Mouse (Mus musculus): Measurements from ENCODE around the gene Emid1. TPM values are rescaled to one million over a fixed set of nuclear protein-coding genes. Genes with fewer than 3 reads are reported as not detected.
"Not testable (repeated sequence)": the region's sequence is repeated elsewhere in the genome, so short reads cannot be mapped to it uniquely, and the experiment has no call there.

Gene Emid1
- total RNA-seq, 2 experiments from 2014 or later = 38.7 to 43.8 TPM

DNA sequence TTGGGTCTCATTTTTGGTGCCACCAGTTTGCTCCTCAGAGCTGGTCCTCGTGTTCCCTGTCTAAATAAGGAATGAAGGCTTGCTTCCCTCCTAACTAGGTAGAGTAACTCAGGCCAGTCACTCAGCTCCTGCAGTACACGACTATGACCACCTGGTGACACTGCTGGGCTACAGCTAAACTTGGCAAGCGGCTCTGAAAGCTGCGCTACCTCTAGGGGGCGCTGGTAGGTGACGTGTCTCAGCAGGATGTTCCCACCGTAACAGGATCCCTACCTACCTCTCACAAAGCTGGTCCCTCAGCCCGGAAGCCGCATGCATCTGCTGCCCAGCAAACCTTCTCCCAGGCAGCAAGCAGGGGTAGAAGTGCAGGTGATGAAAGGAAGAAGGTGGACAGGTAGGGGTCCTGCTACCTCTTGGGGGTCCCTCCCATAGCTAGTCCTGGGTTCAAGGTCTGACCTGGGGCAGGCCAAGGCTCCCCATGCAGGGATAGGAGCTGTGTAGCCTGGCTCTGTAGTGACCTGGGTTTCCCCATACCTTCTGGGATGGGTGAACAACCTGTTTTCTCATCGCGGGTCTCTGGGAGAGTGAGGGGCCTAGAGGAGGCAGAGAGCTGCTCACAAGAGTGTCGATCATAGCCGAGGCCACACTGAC lies 37.0 kb downstream of the Emid1 start:
- DNase-seq = peak; percentile 81

DNA sequence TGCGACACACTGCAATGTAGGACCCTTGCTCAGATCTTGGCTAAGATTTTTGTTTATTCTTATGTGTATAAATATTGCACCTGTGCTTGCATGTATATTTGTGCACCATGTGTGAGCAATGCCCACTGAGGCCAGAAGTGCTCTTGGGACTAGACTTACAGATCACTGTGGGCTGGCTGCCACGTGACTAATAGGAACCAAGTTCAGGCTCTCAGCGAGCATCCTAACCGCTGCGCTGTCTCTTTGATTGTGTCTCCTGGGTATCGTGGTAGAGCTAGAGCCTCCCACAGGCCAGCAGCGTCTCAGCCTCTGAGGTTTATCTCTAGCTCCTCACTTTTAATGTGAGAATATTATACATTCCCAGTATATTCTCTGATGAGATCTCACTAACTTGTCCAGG lies 38.4 kb downstream of the Emid1 start:
- intact Hi-C loops (cut with DNase I) = loop anchor here (10.0 kb wide), 1 partner anchor 361 kb away; no protein-coding TSS in a partner anchor
- no peak for DNase-seq

More for the DNA sequence above, 37.0 kb downstream of the Emid1 start:
- intact Hi-C loops (cut with DNase I) = loop anchor here (10.0 kb wide), 1 partner anchor 360 kb away; no protein-coding TSS in a partner anchor

DNA sequence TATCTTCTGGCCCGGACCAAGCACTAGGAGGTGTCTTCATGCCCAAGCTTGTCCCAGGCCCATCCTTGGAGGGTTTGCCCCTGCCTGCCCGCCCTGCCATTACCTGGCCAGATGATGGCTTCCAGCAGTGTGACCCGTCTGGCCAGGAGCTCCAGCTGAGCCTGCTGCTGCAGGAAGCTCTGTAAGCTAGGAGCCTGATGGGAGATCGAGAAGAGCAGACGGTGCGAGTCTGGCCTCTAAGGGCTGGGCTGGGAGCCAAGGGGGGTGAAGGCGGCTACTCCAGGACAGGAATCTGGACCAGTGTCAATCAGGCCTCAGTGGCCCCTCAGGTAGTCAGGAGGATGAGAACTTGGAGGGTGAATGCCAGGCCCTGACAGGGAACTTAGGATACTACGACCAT lies 42.6 kb downstream of the Emid1 start:
- intact Hi-C loops (cut with DNase I) = no loop called here
- DNase-seq = no peak

DNA sequence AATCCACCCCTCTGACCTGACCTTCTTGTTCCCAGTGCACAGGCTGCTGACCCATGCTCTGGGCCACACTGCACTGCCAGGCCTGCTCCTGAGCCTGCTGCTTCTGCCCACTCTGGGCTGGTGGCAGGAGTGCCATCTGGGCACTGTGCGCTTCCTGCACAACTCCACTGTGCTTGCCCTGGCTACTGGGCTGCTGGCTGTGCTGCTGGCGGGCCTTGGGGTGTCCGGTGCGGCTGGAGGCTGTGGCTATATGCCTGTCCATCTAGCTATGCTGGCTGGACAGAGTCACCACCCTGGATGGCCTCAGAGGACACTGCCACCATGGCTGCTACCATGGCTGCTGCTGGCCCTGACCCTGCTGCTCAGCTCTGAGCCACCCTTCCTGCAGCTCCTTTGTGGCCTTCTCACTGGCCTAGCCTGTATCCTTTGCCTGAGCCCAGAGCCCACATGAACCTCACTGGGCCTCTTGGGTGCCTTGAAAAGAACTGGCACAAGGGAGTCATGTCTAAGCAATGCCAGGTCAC lies 48.0 kb downstream of the Emid1 start:
- intact Hi-C loops (cut with DNase I) = no loop called here

DNA sequence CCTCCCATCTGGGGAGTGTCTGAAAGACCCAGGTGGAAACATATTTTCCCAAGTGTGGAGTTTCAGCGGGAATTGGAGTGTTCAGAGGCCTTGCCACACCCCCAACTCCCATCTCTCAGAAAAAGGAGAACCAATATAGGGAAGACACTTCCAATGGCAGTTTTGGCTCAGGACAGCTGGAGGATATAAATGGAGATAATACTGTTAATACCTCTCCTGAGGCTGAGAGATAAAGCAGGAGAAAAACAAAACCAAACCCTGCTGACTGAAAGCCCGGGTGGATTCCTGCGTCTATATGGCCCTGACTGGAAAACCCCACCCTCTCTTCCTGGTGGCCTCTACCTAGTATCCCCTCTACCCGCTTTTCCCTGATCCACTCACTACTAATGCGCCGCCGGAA lies 49.7 kb downstream of the Emid1 start:
- no peak for DNase-seq
- intact Hi-C loops (cut with DNase I) = no loop called here

More for the DNA sequence above, 48.0 kb downstream of the Emid1 start:
- no peak for DNase-seq

DNA sequence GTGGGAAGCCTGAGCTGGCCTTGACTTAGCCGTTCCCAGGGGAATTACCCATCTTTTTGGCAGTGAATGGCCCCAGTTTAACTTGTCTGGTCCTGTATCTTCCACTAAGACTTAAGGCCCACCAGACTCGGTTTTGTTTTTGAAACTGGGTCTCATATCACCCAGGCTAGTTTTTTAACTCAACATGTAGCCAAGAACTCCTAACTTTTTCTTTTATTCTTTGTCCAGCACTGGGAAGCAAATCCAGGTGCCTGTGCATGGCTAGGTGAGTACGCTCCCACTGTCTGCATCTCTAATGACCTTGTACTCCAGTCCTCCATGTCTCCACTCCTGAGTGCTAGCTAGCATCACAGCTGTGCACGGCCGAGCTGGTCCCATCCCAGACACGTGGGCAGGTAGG lies 50.4 kb downstream of the Emid1 start:
- intact Hi-C loops (cut with DNase I) = no loop called here
- no peak for DNase-seq

DNA sequence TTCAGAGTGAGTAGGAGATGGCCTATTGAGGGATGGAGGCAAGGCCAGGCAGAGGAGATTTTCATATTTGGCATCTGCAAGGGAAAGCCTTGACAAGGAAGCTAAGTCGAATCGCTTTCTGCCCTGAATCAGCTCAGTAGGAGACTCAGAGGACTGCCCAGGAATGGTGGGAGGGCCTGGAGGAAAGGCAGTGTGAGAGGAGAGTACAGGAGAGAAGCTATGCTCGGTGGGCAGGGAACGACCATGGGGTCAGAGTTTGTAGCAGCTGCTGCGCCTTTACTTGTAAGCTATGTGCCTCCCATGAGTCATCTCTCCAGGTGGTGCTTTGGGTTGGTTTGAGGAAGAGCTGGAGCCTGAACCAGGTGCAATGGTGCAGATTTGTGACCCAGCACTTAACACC lies 51.3 kb downstream of the Emid1 start:
- intact Hi-C loops (cut with DNase I) = no loop called here
- no peak for DNase-seq

DNA sequence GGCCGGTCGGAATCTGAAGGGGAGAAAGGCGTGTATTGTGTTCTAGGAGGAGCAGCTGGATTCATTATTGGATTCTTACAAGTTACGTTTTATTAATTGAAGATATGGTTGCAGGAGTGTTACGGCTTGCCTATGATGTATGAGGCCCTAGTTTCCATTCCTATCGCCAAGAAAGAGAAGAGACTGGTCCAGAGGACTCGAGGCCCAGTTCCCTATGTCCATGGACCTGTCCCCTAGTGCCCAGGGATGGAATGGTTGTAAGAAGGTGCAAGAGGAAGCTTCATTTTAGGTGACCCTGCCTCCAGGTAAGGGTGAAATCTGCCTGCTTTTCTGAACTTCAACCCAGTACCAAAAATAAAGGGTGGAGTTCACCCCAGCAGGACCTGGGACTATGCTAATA lies 51.8 kb downstream of the Emid1 start:
- no peak for DNase-seq
- intact Hi-C loops (cut with DNase I) = no loop called here

DNA sequence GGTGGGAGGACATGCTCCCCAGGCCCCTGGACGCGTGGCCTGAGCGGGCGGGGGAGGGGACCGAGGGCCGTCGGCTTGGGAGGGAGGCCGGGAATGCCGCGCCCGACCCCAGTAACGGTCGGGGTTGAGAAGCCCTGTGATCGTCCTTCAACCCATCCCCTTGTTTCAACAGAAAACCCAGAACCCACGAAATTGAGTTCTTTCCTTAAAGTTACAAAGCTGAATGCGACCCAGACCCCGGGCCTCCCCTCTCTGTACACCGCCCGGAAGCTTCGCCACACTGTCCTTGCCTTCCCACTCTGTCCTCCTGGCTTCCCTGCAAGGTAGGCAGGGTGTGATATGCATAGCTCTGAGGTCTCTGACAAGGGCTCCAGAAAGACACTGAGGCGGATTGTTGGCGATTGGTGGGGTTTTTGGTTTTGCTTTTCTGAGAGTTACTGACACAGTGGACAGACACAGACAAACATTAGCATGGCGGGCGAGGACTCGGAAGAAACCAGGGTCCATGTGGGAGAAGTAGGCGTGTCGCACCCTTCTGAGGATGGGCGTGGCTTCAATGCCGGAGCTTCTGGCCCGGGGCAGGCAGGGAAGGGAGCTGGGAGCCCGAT lies 52.4 kb downstream of the Emid1 start:
- peak; percentile 81 for DNase-seq
- intact Hi-C loops (cut with DNase I) = no loop called here

DNA sequence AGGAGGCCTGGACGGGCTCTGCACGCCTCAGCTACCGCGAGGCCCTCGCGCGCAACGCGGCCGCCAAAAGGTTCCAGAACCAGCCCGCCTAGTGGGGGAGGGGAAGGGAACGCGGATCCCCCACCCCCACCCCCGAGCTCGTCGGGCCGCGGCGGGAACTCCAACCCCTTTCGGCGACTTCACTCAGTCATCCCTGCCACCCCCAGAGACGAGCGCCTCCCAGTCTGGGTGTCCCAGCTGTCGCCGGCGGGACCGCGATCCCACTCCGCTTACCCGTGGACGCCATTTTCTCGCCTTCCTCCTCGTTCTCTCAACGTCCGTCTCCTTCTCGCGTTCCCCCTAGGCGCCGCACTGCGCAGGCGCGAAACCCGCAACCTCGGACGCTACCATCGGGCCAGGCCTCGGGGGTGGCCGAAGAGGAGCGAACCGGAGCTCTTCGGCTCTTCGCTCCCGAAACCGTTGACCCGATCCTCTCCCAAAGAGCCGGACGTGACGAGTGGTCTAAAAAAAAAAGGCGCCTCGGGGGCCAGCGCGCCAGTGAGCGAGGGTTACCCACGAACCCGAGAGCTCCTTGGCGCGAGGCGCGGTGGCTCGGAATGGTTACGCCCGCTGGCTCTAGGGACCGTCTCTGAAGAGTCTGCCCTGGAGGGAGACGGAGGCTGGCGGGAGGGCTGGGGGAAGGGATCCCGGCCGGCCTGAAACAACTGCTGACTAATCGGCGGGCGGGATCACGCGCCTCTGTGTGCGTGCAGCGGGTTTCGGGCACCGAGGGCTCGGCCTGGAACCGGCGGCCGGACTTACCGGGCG lies 53.1 kb downstream of the Emid1 start, which contains the start of the genes Rhbdd3 and Ewsr1:
Rhbdd3 (plus strand) TSS at position 191 of the 807 bp plus-strand sequence.
Ewsr1 (minus strand) TSS at position 531 of the 807 bp plus-strand sequence.
- peak; percentile 98 for DNase-seq
- intact Hi-C loops (cut with DNase I) = no loop called here

DNA sequence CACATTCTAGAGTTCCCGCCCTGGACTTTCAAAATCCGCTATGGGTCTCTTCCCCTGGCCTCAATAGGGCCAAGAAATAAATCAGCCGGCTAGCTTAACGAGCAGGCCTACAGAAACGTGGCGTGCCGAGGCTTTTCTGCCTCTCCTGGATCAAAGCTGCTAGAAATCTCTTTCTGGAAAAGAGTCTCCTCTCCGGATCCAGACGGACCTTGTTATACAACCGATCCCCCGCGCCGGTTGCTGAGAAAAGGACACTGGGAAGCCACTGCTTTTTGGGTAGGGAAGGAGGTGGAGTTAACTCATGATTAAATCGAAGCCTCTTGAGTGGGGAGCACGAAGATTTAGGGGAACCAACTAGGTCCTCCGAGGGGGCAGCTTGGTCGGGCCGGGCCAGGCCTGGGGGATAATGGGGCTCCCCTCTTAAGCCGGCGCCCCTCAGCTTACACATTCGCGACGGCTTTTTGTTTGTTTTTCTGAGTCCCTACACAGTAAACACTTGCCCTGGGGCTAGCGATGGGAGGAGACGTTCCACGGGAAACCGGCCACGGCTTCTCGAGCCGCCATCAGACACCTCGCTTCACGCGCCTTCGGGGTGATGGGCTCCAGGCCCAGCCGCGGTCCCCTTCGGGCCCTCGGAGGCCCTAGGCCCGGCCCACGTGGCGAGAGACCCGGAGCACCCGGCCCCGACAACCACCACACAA lies 53.9 kb downstream of the Emid1 start:
- no peak for DNase-seq
- intact Hi-C loops (cut with DNase I) = no loop called here

DNA sequence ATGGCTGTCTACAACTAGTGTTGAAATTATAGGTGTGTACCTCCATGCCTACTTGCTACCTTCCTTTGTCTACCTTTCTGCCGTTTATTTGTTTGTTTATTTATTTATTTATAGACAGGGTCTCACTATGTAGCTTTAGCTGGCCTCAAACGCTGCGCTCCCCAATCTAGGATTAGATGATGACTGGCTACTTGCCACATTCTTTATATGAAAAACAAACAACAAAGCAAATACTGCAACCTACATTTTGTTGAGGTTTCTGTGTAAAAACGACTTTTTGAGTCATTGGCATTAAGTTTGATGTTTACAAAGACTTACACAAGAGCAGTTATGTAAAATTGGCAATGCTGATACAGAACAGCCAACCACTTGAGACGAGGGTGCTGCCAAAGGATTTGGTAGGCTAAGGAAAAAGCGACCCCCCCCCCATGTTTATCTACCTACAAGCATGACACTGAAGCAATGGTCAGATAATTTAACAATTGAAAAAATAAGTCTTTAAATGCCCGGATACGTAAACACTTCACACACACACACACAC lies 55.5 kb downstream of the Emid1 start:
- intact Hi-C loops (cut with DNase I) = no loop called here
- no peak for DNase-seq

DNA sequence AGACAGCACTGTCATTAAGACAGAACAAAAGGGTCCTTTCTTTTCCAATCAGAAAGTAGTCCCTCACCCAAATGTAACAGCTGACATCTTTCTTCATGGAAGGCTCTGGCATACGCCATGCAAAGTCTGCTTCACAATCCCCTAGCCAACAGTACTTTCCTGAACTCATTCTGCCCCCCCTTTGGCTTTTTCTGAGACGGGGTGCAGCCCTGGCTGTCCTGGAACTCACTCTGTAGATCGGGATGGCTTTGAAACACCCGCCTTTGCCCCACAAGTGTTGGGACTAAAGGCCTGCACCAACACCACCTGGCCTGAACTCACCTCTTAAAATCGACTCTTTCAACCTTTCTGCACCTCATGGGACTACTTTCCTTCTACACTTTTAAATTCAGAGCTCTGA lies 56.2 kb downstream of the Emid1 start:
- no peak for DNase-seq
- intact Hi-C loops (cut with DNase I) = no loop called here

DNA sequence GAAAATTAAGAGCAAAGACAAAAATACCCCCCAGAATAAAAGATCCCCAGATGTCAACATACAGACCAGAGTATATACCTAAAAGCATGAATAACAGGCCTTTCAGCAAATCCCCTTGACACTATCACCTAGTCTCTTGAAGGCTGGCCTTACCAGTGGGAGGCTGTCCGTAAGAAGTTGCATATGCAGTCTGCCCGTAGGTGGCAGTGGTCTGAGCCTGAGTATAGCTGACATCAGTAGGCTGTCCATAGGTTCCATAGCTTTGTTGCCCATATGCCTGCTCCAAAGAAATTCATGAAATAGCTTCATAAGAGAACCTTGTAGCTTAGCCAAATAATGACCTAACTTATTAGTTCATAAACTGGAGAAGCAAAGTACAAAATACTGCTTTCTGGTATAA lies 60.4 kb downstream of the Emid1 start:
- DNase-seq = no peak
- intact Hi-C loops (cut with DNase I) = no loop called here

DNA sequence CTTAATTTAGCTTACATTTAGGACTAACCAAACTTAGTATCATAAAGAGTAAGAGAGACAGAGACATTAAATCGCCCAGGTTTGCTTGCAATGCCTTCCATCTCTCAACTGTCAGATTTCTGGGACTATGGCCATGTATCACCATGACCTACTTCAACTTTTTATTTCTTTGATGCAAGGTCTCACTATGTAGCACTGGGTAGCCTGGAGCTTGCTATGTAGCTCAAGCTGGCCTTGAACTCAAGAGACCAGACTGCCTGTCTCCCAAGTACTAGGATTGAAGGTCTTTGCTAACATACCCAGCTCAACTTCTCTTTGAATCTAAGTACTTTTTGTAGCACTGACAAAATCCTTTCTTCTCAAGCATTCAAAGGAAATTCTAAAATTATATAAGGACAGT lies 62.9 kb downstream of the Emid1 start:
- intact Hi-C loops (cut with DNase I) = no loop called here
- no peak for DNase-seq

DNA sequence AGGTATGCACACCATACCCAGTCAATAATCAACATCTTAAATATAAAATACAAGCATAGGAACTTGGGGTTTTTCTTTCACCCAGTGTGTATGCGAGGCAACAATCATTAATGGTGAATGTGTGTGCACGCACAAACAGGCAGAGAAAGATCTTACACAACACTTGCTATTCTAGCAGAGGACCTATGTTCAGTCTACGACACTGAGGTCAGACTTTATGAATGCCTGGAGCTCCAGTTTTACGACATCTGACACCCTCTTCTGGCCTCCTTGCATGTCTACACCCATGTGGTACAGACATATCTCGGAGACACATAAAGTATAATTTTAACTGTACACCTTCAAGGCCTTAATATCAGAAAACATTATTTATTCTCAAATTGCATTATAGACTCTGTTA lies 75.2 kb downstream of the Emid1 start:
- DNase-seq; intact Hi-C loops (cut with DNase I): not testable (repeated sequence)

DNA sequence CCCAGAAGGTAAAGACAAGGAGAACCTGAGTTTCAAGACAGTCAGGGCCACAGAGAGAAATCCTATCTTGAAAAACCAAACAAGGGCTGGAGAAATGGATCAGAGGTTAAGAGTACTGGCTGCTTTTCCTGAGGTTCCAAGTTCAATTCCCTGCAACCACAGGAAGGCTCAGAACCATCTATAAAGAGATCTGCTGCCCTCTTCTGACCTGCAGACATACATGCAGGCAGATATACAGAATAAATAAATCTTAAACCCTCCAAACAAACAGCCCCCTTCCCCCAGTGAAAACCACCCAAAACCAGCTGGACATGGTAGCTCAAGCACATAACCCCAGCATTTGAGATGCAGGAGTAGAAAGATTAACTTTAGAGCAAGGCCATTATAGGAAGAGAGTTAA lies 76.3 kb downstream of the Emid1 start:
- no peak for DNase-seq
- intact Hi-C loops (cut with DNase I) = no loop called here

DNA sequence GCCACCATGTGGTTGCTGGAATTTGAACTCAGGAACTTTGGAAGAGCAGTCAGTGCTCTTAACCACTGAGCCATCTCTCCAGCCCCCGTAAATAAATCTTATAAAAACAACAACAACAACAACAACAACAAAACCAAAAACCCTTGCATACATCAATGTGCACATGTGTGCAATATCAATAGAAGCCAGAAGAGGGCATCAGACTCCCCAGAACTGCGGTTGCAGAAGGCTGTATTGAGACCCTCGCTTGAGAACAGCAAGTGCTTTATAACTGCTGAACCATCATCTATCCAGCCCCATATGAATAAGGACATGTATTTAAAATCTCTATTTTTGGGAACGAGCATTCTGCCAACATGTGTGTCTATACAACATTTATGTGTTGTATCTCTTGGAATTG lies 77.2 kb downstream of the Emid1 start:
- intact Hi-C loops (cut with DNase I) = no loop called here
- no peak for DNase-seq

DNA sequence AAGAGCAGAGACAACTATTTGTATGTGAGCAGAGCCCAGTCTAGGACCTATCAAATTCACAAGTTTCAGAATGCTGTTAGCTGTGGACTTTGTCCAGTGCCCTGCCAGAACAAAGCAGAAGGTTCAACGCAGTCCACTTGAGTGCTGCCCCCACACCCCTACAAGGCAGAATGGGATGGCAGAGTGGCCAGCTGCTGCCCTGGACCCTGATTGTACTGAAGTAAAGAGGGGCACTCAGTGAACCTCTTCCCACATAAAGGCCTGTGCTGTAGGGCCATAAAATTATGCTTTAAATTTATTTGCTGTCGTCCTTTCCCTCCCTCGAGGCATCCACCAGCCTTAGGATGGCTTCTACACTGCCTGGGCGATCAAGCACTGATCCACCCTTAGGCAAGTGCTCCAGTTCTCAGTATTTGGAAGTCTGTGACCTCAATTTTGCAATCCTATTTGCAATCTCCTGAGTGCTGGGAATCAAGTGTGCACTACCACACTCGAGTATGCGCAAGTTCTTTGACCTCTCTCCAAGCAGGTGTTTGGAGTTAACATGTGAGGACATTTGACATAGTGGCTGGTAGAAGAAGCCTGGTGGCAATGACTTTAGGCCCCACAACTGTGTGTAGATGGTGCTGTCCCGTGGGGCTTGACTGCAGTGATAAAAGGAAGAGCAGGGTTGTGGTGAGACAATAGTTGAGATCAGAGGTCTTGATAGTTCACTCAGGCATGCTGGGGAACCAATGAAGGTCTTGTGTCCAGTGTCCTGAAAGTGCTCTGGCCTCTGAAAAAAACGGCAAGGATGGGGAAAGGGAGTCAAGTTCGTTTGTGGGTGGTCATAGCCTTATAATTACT lies 83.7 kb downstream of the Emid1 start:
- DNase-seq = no peak
- intact Hi-C loops (cut with DNase I) = loop anchor here (10.0 kb wide), 1 partner anchor 54 kb away; no protein-coding TSS in a partner anchor

Data from left cerebral cortex, postnatal 4 days (tissue).